Mouse (Mus musculus) liver, postnatal 0 days (tissue): ENCODE data around the gene Csta1.

ENCODE experiments used
- CTCF ChIP-seq: sonication (generic); IDR thresholded peaks from 2 replicates; pipeline ENCODE4 v1.5.1; 2016; ENCODE audit warnings: antibody characterized with exemption, low read depth
- EP300 ChIP-seq: IDR thresholded peaks from 2 replicates; pipeline ENCODE4 v1.6.1; 2016; ENCODE audit warnings: antibody characterized with exemption, low read depth, mild to moderate bottlenecking

DNA sequence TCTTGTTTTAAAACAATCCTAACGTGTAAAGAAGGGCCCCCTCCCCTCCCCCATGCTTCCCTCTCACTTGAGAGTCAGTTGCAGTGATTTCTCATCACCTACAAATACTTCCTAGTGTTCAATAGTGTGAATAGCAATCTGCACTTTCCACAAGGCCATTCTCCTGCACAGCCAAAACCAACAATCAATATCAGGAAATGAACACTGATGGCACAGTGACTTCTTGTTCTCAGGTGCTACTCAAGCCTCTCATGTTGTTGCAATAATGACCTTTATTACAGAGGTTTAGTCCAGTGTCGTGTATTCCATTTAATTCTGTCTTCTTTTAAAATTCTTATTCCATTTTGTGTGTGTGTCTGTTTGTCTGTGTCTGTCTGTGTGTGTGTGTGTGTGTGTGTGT, 7.2 kb upstream of the Csta1 start:
- TF ChIP-seq CTCF (no peak), EP300 (no peak)
